ENCODE assay signal across 15 mouse cellular contexts in the genomic region with DNA sequence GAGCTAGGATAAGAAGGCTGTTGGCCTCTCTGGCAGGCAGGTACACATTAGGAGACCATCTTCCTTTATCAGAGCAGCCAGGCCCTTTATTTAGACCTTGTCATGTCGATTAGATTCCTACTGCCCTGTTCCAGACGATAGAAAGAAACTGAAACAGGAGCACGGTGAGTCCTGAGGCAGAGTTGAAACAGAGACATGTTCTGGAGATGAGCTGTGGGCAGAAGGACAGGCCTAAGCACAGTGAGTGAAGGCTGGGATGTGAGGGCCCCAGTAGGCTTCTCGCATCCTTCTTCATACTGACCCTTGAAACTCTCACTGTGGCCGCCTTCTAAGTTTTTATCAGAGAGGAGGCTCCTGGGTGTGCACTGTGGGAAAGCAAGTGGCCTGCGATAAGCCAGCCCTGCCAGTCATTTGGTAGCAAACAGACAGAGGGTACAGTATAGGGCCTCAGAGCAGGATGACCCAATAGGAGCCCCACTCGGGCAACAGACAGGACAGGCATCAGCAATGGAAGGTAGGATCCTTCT. TPM values are rescaled to one million over a fixed set of nuclear protein-coding genes. Genes with fewer than 3 reads are reported as not detected.
A peak's percentile ranks its signal among the peaks of the same experiment; 100 is the strongest.
DNase-seq lines count a peak whose midpoint lies in the region; ATAC-seq and TF ChIP-seq lines count a peak whose summit lies in the region.
"Had no signal": no experiment of that assay in that cellular context is flagged by ENCODE, and none has a peak within 500 bp of the region (broad histone marks: within the 10 kb centered on the region; RNA-seq: fewer than 3 reads in every experiment).

No protein-coding gene starts in this region.

- no peak overlapping the region for H3K4me2 ChIP-seq in hindbrain, embryonic 14.5 days (replicated peaks)
- H3K4me2 ChIP-seq in intestine, embryonic 16.5 days (ENCODE audit: low read depth, low read length) = no peak overlapping the region
- H3K4me2 ChIP-seq: lung, embryonic 15.5 days; midbrain, embryonic 15.5 days had no signal

- TF ChIP-seq POLR2A in bone marrow, adult 2 months (IDR thresholded peaks at IDR 0.05; ENCODE audit: borderline replicate concordance, control insufficient read depth, low read depth, low read length) = peak; percentile 52; the same call in 1 of the 2 replicates
- no peak for TF ChIP-seq POLR2A in spleen, adult 2 months (IDR thresholded peaks at IDR 0.05; ENCODE audit: low read depth, low read length)

- 90% methylated on average over 7 of the region's 7 CpGs for WGBS in hindbrain, embryonic 10.5 days
- WGBS in hindbrain, embryonic 14.5 days = 90% methylated on average over 7 of the region's 7 CpGs
- WGBS in bone marrow, adult 2 months = 67% methylated on average over 7 of the region's 7 CpGs
- WGBS in intestine, embryonic 16.5 days = 81% methylated on average over 7 of the region's 7 CpGs
- 80% methylated on average over 7 of the region's 7 CpGs for WGBS in spleen, adult 2 months

- peaks cover 38% of the 10 kb centered on the region for H3K4me1 ChIP-seq in hindbrain, embryonic 10.5 days (replicated peaks)
- H3K4me1 ChIP-seq in hindbrain, embryonic 14.5 days (replicated peaks; ENCODE audit: control insufficient read depth, insufficient read depth, low read length) = peaks cover 27% of the 10 kb centered on the region
- H3K4me1 ChIP-seq in bone marrow, adult 2 months (ENCODE audit: control insufficient read depth, insufficient read depth, low read length) = peaks cover 1% of the 10 kb centered on the region; the same call in 1 of the 2 replicates
- peaks cover 26% of the 10 kb centered on the region; the same call in 1 of the 2 replicates for H3K4me1 ChIP-seq in intestine, embryonic 16.5 days (ENCODE audit: control insufficient read depth, insufficient read depth, low read length)
- H3K4me1 ChIP-seq in spleen, adult 2 months (ENCODE audit: control insufficient read depth, insufficient read depth, insufficient read length) = peaks cover 8% of the 10 kb centered on the region; the same call in 1 of the 2 replicates

- H3K36me3 ChIP-seq in hindbrain, embryonic 10.5 days = peaks cover 5% of the 10 kb centered on the region
- H3K36me3 ChIP-seq in hindbrain, embryonic 14.5 days (replicated peaks; ENCODE audit: control insufficient read depth, insufficient read depth) = 0 out of 2 replicates have a peak, but pooled peaks cover 1% of the 10 kb centered on the region
- H3K36me3 ChIP-seq in intestine, embryonic 16.5 days (ENCODE audit: control insufficient read depth, insufficient read depth, low read length) = no peaks in the 10 kb centered on the region
- H3K36me3 ChIP-seq in spleen, adult 2 months (ENCODE audit: control insufficient read depth, insufficient read depth, low read length) = no peaks in the 10 kb centered on the region
- H3K36me3 ChIP-seq: lung, embryonic 15.5 days; midbrain, embryonic 15.5 days had no signal

- H3K27me3 ChIP-seq in hindbrain, embryonic 10.5 days (ENCODE audit: insufficient read depth, poor library complexity, severe bottlenecking) = no peaks in the 10 kb centered on the region
- no peaks in the 10 kb centered on the region for H3K27me3 ChIP-seq in hindbrain, embryonic 14.5 days (ENCODE audit: control insufficient read depth, insufficient read depth, low read length)
- no peaks in the 10 kb centered on the region for H3K27me3 ChIP-seq in intestine, embryonic 16.5 days (replicated peaks; ENCODE audit: control insufficient read depth, insufficient read depth, low read length)
- no peaks in the 10 kb centered on the region for H3K27me3 ChIP-seq in spleen, adult 2 months (ENCODE audit: control insufficient read depth, insufficient read depth, low read length)
- H3K27me3 ChIP-seq: lung, embryonic 15.5 days; midbrain, embryonic 15.5 days had no signal

- no peak for ATAC-seq in hindbrain, embryonic 14.5 days (ENCODE audit: low FRiP score)
- peak; percentile 61 for ATAC-seq in intestine, embryonic 16.5 days
- ATAC-seq: CD4-positive, CD25-positive, alpha-beta regulatory T cell, adult 4 months; midbrain, embryonic 15.5 days had no signal

- DNase-seq in hindbrain, embryonic 10.5 days (ENCODE audit: low spot score) = no peak
- no peak for DNase-seq in hindbrain, embryonic 14.5 days (ENCODE audit: low spot score)
- DNase-seq in spleen, adult 2 months (ENCODE audit: low read depth in 1 of 2, low spot score in 2 of 2) = no peak
- DNase-seq in layer of hippocampus, adult 8-10 months (ENCODE audit: low spot score in 2 of 2) = no peak
- DNase-seq in left cerebral cortex, adult 9 months (ENCODE audit: low spot score in 2 of 2) = no peak
- DNase-seq in kidney, postnatal 10 days = no peak
- DNase-seq: adrenal gland, postnatal 25 days; cerebellum, postnatal 10 days; gastrocnemius, postnatal 10 days; heart, postnatal 36 days had no signal

- TF ChIP-seq CTCF in bone marrow, adult 2 months (IDR thresholded peaks at IDR 0.05; ENCODE audit: control insufficient read depth, insufficient read depth, low read length) = no peak
- TF ChIP-seq CTCF in spleen, adult 2 months (IDR thresholded peaks at IDR 0.05; ENCODE audit: extremely low read depth, insufficient read depth, insufficient read length, insufficient replicate concordance) = no peak

- H3K27ac ChIP-seq in hindbrain, embryonic 10.5 days = peak overlapping the region; percentile 23; the same call in 1 of the 2 replicates
- H3K27ac ChIP-seq in hindbrain, embryonic 14.5 days = no peak overlapping the region
- peak overlapping the region; percentile 77 for H3K27ac ChIP-seq in bone marrow, adult 2 months (ENCODE audit: control insufficient read depth, insufficient read depth, low read depth, low read length, poor library complexity)
- no peak overlapping the region for H3K27ac ChIP-seq in intestine, embryonic 16.5 days (ENCODE audit: low read length)
- peak overlapping the region; percentile 61 for H3K27ac ChIP-seq in spleen, adult 2 months (ENCODE audit: insufficient read depth, low read length)
- H3K27ac ChIP-seq: lung, embryonic 15.5 days; midbrain, embryonic 15.5 days had no signal

- H3K9ac ChIP-seq in hindbrain, embryonic 14.5 days = no peak overlapping the region
- no peak overlapping the region for H3K9ac ChIP-seq in intestine, embryonic 16.5 days (ENCODE audit: low read depth, low read length)
- H3K9ac ChIP-seq: lung, embryonic 15.5 days; midbrain, embryonic 15.5 days had no signal

- no peaks in the 10 kb centered on the region for H3K9me3 ChIP-seq in hindbrain, embryonic 10.5 days
- H3K9me3 ChIP-seq in hindbrain, embryonic 14.5 days (ENCODE audit: control insufficient read depth, low read length) = no peaks in the 10 kb centered on the region
- no peaks in the 10 kb centered on the region for H3K9me3 ChIP-seq in intestine, embryonic 16.5 days (ENCODE audit: control insufficient read depth, low read length)
- H3K9me3 ChIP-seq: lung, embryonic 15.5 days; midbrain, embryonic 15.5 days had no signal

- no peak overlapping the region; the same call in 1 of the 2 replicates for H3K4me3 ChIP-seq in hindbrain, embryonic 10.5 days
- H3K4me3 ChIP-seq in hindbrain, embryonic 14.5 days (replicated peaks; ENCODE audit: low read length) = no peak overlapping the region
- peak overlapping the region; percentile 64 for H3K4me3 ChIP-seq in bone marrow, adult 2 months (replicated peaks; ENCODE audit: control insufficient read depth, low read depth, low read length)
- no peak overlapping the region for H3K4me3 ChIP-seq in intestine, embryonic 16.5 days (ENCODE audit: low read length)
- no peak overlapping the region for H3K4me3 ChIP-seq in spleen, adult 2 months (ENCODE audit: extremely low read depth, insufficient read depth, insufficient read length)
- H3K4me3 ChIP-seq: lung, embryonic 15.5 days; midbrain, embryonic 15.5 days had no signal

RNA-seq across cellular contexts. Expression of gene Comt, which starts 1.9 kb away (rescaled TPM):
- polyA plus RNA-seq in hindbrain, embryonic 10.5 days (2016; fragmentation: Nextera tagmentation; extraction: Ambion mirVana) = 62.5 and 67.9 TPM in 2 replicates
- polyA plus RNA-seq in hindbrain, embryonic 14.5 days (2014; fragmentation: Nextera tagmentation; extraction: Ambion mirVana) = 91.6 and 99.4 TPM in 2 replicates
- polyA plus RNA-seq in bone marrow, adult 2 months (2011; ENCODE audit: insufficient read depth, insufficient read length, low replicate concordance, missing spikeins) = 40.6 and 53.8 TPM in 2 replicates
- 109 and 110 TPM in 2 replicates for polyA plus RNA-seq in intestine, embryonic 16.5 days (2015; fragmentation: Nextera tagmentation; extraction: Ambion mirVana)
- polyA plus RNA-seq in spleen, adult 2 months (2012; rRNA removed) = 64.7 and 87.1 TPM in 2 replicates
- total RNA-seq in layer of hippocampus, adult 8-10 months (2022) = 10 to 100 TPM; 67.1 to 80.6 (median 76.9) TPM

RNA-seq across cellular contexts. Expression of gene Txnrd2, which starts 2.4 kb away (rescaled TPM):
- polyA plus RNA-seq in hindbrain, embryonic 10.5 days (2016; fragmentation: Nextera tagmentation; extraction: Ambion mirVana) = 30.5 and 34.7 TPM in 2 replicates
- polyA plus RNA-seq in hindbrain, embryonic 14.5 days (2014; fragmentation: Nextera tagmentation; extraction: Ambion mirVana) = 26.0 and 28.2 TPM in 2 replicates
- polyA plus RNA-seq in bone marrow, adult 2 months (2011; ENCODE audit: insufficient read depth, insufficient read length, low replicate concordance, missing spikeins) = 66.6 and 86.0 TPM in 2 replicates
- 28.4 and 29.8 TPM in 2 replicates for polyA plus RNA-seq in intestine, embryonic 16.5 days (2015; fragmentation: Nextera tagmentation; extraction: Ambion mirVana)
- polyA plus RNA-seq in spleen, adult 2 months (2012; rRNA removed) = 22.3 and 29.0 TPM in 2 replicates
- total RNA-seq in layer of hippocampus, adult 8-10 months (2022) = 10 to 100 TPM; 19.4 to 24.4 (median 21.0) TPM

Comparison
In these comparisons a context has a peak if more than half of its experiments do, and no peak if none do; other contexts are left out.
1. H3K27ac ChIP-seq: peak in hindbrain, embryonic 10.5 days (single experiment), bone marrow, adult 2 months (single experiment) and spleen, adult 2 months (single experiment); none in hindbrain, embryonic 14.5 days (single experiment) and intestine, embryonic 16.5 days (single experiment).